Mouse (Mus musculus): ENCODE measurements at regions not wholly inside any gene's neighbourhood (a gene's known extent, or its start where the extent isn't known, plus 50 kb on each side); places are given as distances from the start of the nearest gene placed in this dataset.
A peak's percentile ranks its signal among the peaks of the same experiment; 100 is the strongest.

GRCm38 (mm10) chr15:68451971-68452370, 1951.3 kb upstream of the Lrrc6 start:
- 82% methylated on average over 2 of the region's 2 CpGs for WGBS
- Histone ChIP-seq H3K9me3 (replicated peaks; ENCODE audit: control insufficient read depth, low read length) (no peaks in the 10 kb centered on the region), H3K27me3 (replicated peaks; ENCODE audit: control insufficient read depth, insufficient read depth, low read length) (no peaks in the 10 kb centered on the region), H3K4me1 (ENCODE audit: control insufficient read depth, insufficient read depth, low read length) (no peaks in the 10 kb centered on the region), H3K4me3 (ENCODE audit: low read depth, low read length) (no peak overlapping the region), H3K27ac (ENCODE audit: low read depth, low read length) (no peak overlapping the region), H3K4me2 (ENCODE audit: low read length) (no peak overlapping the region), H3K9ac (ENCODE audit: low read length) (no peak overlapping the region), H3K36me3 (ENCODE audit: control insufficient read depth, insufficient read depth, low read length) (no peaks in the 10 kb centered on the region)
- DNase-seq (ENCODE audit: low spot score) (no peak), ATAC-seq (no peak)

- no peak overlapping the region for H3K4me3 ChIP-seq (ENCODE audit: low read depth, low read length)
- no peak for DNase-seq (ENCODE audit: low spot score)
- WGBS, result 63% methylated on average over 7 of the region's 7 CpGs
Measured at GRCm38 (mm10) chr15:68445341-68445740, 1944.6 kb upstream of the Lrrc6 start.

GRCm38 (mm10) chr15:68440636-68441035, 1939.9 kb upstream of the Lrrc6 start:
- H3K27me3 ChIP-seq (replicated peaks; ENCODE audit: control insufficient read depth, insufficient read depth, low read length), result no peaks in the 10 kb centered on the region
- no peak overlapping the region for H3K27ac ChIP-seq (ENCODE audit: low read depth, low read length)
- DNase-seq (ENCODE audit: low spot score) (no peak), ATAC-seq (no peak)
- H3K36me3 ChIP-seq (ENCODE audit: control insufficient read depth, insufficient read depth, low read length), result no peaks in the 10 kb centered on the region
- WGBS, result 54% methylated on average over 9 of the region's 9 CpGs
- H3K9me3 ChIP-seq (replicated peaks; ENCODE audit: control insufficient read depth, low read length), result no peaks in the 10 kb centered on the region
- no peak overlapping the region for H3K4me2 ChIP-seq (ENCODE audit: low read length)
- H3K4me1 ChIP-seq (ENCODE audit: control insufficient read depth, insufficient read depth, low read length), result no peaks in the 10 kb centered on the region
- H3K4me3 ChIP-seq (ENCODE audit: low read depth, low read length), result no peak overlapping the region
- H3K9ac ChIP-seq (ENCODE audit: low read length), result no peak overlapping the region

More at GRCm38 (mm10) chr15:68445341-68445740, 1944.6 kb upstream of the Lrrc6 start:
- Histone ChIP-seq H3K9me3 (replicated peaks; ENCODE audit: control insufficient read depth, low read length) (no peaks in the 10 kb centered on the region), H3K36me3 (ENCODE audit: control insufficient read depth, insufficient read depth, low read length) (no peaks in the 10 kb centered on the region), H3K4me2 (ENCODE audit: low read length) (no peak overlapping the region), H3K4me1 (ENCODE audit: control insufficient read depth, insufficient read depth, low read length) (no peaks in the 10 kb centered on the region), H3K9ac (ENCODE audit: low read length) (no peak overlapping the region), H3K27ac (ENCODE audit: low read depth, low read length) (no peak overlapping the region), H3K27me3 (replicated peaks; ENCODE audit: control insufficient read depth, insufficient read depth, low read length) (no peaks in the 10 kb centered on the region)
- peak; percentile 46; the same call in 1 of the 2 replicates for ATAC-seq

- Histone ChIP-seq H3K4me2 (ENCODE audit: low read length) (no peak overlapping the region), H3K27ac (ENCODE audit: low read depth, low read length) (no peak overlapping the region), H3K9ac (ENCODE audit: low read length) (no peak overlapping the region), H3K9me3 (replicated peaks; ENCODE audit: control insufficient read depth, low read length) (no peaks in the 10 kb centered on the region), H3K4me3 (ENCODE audit: low read depth, low read length) (no peak overlapping the region), H3K27me3 (replicated peaks; ENCODE audit: control insufficient read depth, insufficient read depth, low read length) (no peaks in the 10 kb centered on the region), H3K4me1 (ENCODE audit: control insufficient read depth, insufficient read depth, low read length) (no peaks in the 10 kb centered on the region), H3K36me3 (ENCODE audit: control insufficient read depth, insufficient read depth, low read length) (no peaks in the 10 kb centered on the region)
- ATAC-seq (no peak), DNase-seq (ENCODE audit: low spot score) (peak; percentile 20)
- 59% methylated on average over 3 of the region's 3 CpGs for WGBS
Measured at GRCm38 (mm10) chr15:68435961-68436360, 1935.3 kb upstream of the Lrrc6 start.

- no peak overlapping the region for H3K9ac ChIP-seq (ENCODE audit: low read length)
- H3K36me3 ChIP-seq (ENCODE audit: control insufficient read depth, insufficient read depth, low read length), result no peaks in the 10 kb centered on the region
- no peaks in the 10 kb centered on the region for H3K4me1 ChIP-seq (ENCODE audit: control insufficient read depth, insufficient read depth, low read length)
- DNase-seq (ENCODE audit: low spot score), result no peak
- no peaks in the 10 kb centered on the region for H3K27me3 ChIP-seq (replicated peaks; ENCODE audit: control insufficient read depth, insufficient read depth, low read length)
- no peak overlapping the region for H3K4me2 ChIP-seq (ENCODE audit: low read length)
- H3K27ac ChIP-seq (ENCODE audit: low read depth, low read length), result no peak overlapping the region
- H3K4me3 ChIP-seq (ENCODE audit: low read depth, low read length), result no peak overlapping the region
- 81% methylated on average over 2 of the region's 2 CpGs for WGBS
- ATAC-seq, result no peak
- no peaks in the 10 kb centered on the region for H3K9me3 ChIP-seq (replicated peaks; ENCODE audit: control insufficient read depth, low read length)
Measured at GRCm38 (mm10) chr15:68431251-68431650, 1930.5 kb upstream of the Lrrc6 start.

GRCm38 (mm10) chr15:68430486-68430885, 1929.8 kb upstream of the Lrrc6 start:
- H3K4me3 ChIP-seq (ENCODE audit: low read depth, low read length), result no peak overlapping the region
- DNase-seq (ENCODE audit: low spot score) (no peak), ATAC-seq (no peak)
- 77% methylated on average over 4 of the region's 4 CpGs for WGBS
- no peak overlapping the region for H3K9ac ChIP-seq (ENCODE audit: low read length)
- H3K4me2 ChIP-seq (ENCODE audit: low read length), result no peak overlapping the region
- no peaks in the 10 kb centered on the region for H3K27me3 ChIP-seq (replicated peaks; ENCODE audit: control insufficient read depth, insufficient read depth, low read length)
- no peak overlapping the region for H3K27ac ChIP-seq (ENCODE audit: low read depth, low read length)
- no peaks in the 10 kb centered on the region for H3K9me3 ChIP-seq (replicated peaks; ENCODE audit: control insufficient read depth, low read length)
- H3K36me3 ChIP-seq (ENCODE audit: control insufficient read depth, insufficient read depth, low read length), result no peaks in the 10 kb centered on the region
- no peaks in the 10 kb centered on the region for H3K4me1 ChIP-seq (ENCODE audit: control insufficient read depth, insufficient read depth, low read length)

GRCm38 (mm10) chr15:68428444-68429228, 1927.9 kb upstream of the Lrrc6 start:
- DNase-seq (ENCODE audit: low spot score), result peak; percentile 88
- H3K4me3 ChIP-seq (ENCODE audit: low read depth, low read length), result no peak overlapping the region
- no peaks in the 10 kb centered on the region for H3K36me3 ChIP-seq (ENCODE audit: control insufficient read depth, insufficient read depth, low read length)
- ATAC-seq, result peak; percentile 87; the same call in 1 of the 2 replicates
- no peaks in the 10 kb centered on the region for H3K4me1 ChIP-seq (ENCODE audit: control insufficient read depth, insufficient read depth, low read length)
- WGBS, result 15% methylated on average over 6 of the region's 6 CpGs
- H3K4me2 ChIP-seq (ENCODE audit: low read length), result no peak overlapping the region
- no peak overlapping the region for H3K9ac ChIP-seq (ENCODE audit: low read length)
- H3K27me3 ChIP-seq (replicated peaks; ENCODE audit: control insufficient read depth, insufficient read depth, low read length), result no peaks in the 10 kb centered on the region
- H3K9me3 ChIP-seq (replicated peaks; ENCODE audit: control insufficient read depth, low read length), result no peaks in the 10 kb centered on the region
- no peak overlapping the region for H3K27ac ChIP-seq (ENCODE audit: low read depth, low read length)

- Histone ChIP-seq H3K36me3 (ENCODE audit: control insufficient read depth, insufficient read depth, low read length) (no peaks in the 10 kb centered on the region), H3K9me3 (replicated peaks; ENCODE audit: control insufficient read depth, low read length) (no peaks in the 10 kb centered on the region), H3K4me2 (ENCODE audit: low read length) (no peak overlapping the region), H3K4me3 (ENCODE audit: low read depth, low read length) (no peak overlapping the region), H3K9ac (ENCODE audit: low read length) (no peak overlapping the region), H3K27ac (ENCODE audit: low read depth, low read length) (no peak overlapping the region), H3K4me1 (ENCODE audit: control insufficient read depth, insufficient read depth, low read length) (no peaks in the 10 kb centered on the region), H3K27me3 (replicated peaks; ENCODE audit: control insufficient read depth, insufficient read depth, low read length) (no peaks in the 10 kb centered on the region)
- WGBS, result 31% methylated on average over 1 of the region's 1 CpGs
- peak; percentile 24 for DNase-seq (ENCODE audit: low spot score)
- ATAC-seq, result no peak
Measured at GRCm38 (mm10) chr15:68417142-68417541, 1916.4 kb upstream of the Lrrc6 start.

- WGBS, result 29% methylated on average over 3 of the region's 3 CpGs
- Histone ChIP-seq H3K4me1 (ENCODE audit: control insufficient read depth, insufficient read depth, low read length) (no peaks in the 10 kb centered on the region), H3K36me3 (ENCODE audit: control insufficient read depth, insufficient read depth, low read length) (no peaks in the 10 kb centered on the region), H3K27ac (ENCODE audit: low read depth, low read length) (no peak overlapping the region), H3K4me3 (ENCODE audit: low read depth, low read length) (no peak overlapping the region), H3K27me3 (replicated peaks; ENCODE audit: control insufficient read depth, insufficient read depth, low read length) (no peaks in the 10 kb centered on the region), H3K9me3 (replicated peaks; ENCODE audit: control insufficient read depth, low read length) (no peaks in the 10 kb centered on the region), H3K4me2 (ENCODE audit: low read length) (no peak overlapping the region), H3K9ac (ENCODE audit: low read length) (no peak overlapping the region)
- ATAC-seq (peak; percentile 37; the same call in 1 of the 2 replicates), DNase-seq (ENCODE audit: low spot score) (peak; percentile 64)
Measured at GRCm38 (mm10) chr15:68415401-68415925, 1914.8 kb upstream of the Lrrc6 start.
